Mouse (Mus musculus): ENCODE results near the gene Zmym5. TPM values are rescaled to one million over a fixed set of nuclear protein-coding genes. Genes with fewer than 3 reads are reported as not detected.
A peak's percentile ranks its signal among the peaks of the same experiment; 100 is the strongest.
"Not testable (repeated sequence)": the region's sequence is repeated elsewhere in the genome, so short reads cannot be mapped to it uniquely, and the experiment has no call there.

The Zmym5 gene
- total RNA-seq (2021) = 10 to 100 TPM; 14.2 to 14.6 TPM
- long read RNA-seq, experiment 1, partial matches to known transcripts = 1 of 1 reads
- long read RNA-seq, experiment 1, other reads (novel, unspliced or antisense) = 0 of 1 reads
- long read RNA-seq, experiment 2, full-length matches to known transcripts = 1 of 14 reads
- long read RNA-seq, experiment 2, partial matches to known transcripts = 3 of 14 reads
- long read RNA-seq, experiment 2, other reads (novel, unspliced or antisense) = 10 of 14 reads

DNA sequence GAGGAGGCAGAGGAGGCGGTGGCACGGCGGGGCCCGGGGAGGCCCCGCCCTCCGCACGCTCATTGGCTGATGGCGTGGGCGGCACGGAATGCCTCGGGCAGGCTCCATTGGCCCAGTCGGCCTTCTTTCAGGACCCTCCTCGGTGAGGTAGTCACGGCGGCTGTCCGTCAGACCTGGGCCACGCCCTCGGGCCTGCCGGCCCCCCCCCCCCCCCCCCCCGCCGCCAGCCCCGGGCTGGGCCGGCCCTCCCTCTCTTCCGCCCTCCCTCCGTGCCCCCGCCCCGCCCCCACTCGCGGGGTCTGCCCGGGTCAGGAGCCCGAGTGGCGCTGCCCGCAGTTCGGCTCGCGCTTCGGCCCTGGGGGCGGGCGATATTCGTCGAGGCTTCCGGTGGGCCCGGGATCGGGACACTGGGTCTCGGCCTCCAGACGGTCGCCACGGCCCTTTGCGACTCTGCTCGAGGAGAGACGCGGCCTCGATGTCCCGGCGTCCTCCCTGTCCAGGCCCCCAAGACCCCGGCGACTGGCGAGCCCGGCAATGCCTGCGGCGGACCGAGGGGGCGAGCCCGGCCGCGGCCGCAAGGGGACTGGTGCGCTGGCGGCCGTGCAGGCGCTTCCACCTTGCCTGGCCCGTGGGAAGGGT lies at the start of gene Zmym5:
TSS of gene Zmym5 (minus strand) at position 16 of the 639 bp plus-strand sequence.
- DNase-seq = peak; percentile 98

DNA sequence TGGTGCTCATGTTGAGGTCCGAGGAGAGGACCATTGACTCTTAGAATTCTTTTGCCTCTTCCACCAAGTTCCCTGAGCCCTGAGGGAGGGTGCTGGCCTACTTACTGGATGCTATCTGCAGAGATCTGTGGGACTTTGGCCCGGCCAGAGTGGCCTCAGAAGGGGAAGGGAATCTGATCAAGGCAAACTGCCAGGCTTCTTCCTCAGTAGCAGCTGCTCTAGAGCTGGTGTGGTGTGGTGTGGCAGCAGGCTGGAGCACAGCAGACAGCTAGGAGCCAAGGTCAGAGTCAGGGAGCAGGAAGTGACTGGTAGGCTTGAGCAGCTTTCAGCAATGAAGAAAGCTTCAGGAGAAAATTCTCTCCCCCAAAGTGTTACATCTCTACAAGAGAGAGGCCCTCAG lies 38.2 kb upstream of the Zmym5 start:
- no peak for DNase-seq

DNA sequence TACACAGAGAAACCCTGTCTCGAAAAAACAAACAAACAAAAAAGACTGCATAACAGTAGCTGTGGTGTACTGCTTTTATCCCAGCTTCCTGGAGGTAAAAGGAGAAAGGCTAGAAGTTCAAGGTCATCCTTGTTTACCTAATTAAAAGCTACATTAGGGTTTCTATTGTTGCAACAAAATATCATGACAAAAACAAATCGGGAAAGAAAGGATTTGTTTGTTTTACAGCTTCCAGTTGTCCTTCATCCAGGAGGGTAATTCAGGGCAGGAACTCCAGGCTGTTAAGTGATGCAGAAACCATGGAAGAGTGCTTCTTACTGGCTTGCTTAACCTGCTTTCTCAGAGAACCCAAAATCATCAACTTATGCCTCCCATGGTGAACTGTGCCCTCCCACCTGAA lies 36.8 kb upstream of the Zmym5 start:
- no peak for DNase-seq

DNA sequence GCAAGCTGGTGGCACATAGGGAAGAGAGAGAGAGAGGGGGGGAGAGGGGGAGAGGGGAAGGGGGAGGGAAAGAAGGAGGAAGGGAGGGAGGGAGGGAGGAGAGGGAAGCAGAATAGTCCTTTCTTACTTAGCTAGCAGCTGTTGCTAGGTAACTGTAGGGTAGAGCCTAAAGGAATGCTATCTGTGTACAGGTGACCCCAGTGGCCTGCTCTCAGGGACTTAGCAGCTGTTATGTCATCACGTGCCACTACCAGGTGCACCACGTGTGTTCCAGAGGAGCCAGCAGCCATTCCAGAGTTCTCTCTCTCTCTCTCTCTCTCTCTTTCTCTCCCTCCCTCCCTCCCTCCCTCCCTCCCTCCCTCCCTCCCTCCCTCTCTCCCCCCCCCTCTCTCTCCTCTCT lies 33.0 kb upstream of the Zmym5 start:
- no peak for DNase-seq

DNA sequence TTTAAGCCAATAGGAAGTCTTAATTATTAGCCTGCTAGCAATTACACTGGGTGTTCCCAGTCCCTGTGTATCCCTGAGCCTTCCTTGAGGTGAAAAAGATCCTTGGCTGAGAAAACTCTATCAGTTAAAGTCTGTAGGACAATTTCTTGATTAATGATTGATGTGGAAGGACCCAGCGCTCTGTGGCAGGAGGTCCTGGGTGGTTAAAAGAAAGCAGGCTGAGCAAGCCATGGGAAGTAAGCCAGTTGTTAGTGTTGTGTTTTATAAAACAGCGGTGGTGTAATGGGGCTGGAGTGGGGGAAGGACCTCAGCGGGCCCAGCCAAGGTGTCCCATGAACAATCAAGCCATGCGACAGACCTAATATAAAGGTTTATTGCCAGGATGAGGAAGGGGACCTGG lies 32.5 kb upstream of the Zmym5 start:
- no peak for DNase-seq

DNA sequence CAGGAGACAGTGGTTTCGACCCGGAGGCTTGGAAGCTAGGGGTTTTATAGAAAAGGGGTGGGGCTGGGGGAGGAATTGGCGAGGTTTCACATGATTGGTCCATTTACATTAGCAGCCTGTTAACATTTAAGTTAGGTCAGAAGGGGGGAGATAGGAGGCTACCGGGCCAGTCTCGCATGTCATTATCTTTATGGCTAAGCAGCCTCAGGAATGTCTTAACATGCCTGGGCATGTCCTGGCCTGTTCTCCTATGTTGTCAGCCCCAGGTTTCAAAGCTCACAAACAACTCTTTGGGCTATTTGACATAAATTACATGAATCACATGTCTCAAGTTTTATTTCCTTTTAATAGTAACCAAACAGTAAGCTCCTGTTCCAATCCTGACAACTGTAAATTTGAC lies 23.1 kb upstream of the Zmym5 start:
- not testable (repeated sequence) for DNase-seq

DNA sequence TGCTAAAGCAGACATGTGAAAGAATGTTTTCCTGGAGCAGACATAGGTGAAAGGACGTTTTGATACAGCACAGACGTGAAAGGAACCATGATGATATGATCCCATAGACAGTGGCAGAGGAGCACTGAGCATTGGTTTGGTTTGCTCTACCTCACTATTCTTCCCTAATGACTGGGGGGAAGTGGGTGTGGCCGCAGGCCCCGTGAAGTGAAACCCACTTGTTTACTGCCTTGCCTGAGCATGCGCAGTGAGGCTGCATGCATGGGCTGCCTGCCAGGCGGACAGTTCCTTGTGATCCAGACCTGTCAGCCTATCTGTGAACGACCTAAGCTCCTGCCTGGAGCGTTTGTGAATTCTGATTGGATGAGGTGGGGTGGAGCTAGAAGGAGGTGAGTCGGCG lies 21.7 kb upstream of the Zmym5 start:
- peak; percentile 14 for DNase-seq

DNA sequence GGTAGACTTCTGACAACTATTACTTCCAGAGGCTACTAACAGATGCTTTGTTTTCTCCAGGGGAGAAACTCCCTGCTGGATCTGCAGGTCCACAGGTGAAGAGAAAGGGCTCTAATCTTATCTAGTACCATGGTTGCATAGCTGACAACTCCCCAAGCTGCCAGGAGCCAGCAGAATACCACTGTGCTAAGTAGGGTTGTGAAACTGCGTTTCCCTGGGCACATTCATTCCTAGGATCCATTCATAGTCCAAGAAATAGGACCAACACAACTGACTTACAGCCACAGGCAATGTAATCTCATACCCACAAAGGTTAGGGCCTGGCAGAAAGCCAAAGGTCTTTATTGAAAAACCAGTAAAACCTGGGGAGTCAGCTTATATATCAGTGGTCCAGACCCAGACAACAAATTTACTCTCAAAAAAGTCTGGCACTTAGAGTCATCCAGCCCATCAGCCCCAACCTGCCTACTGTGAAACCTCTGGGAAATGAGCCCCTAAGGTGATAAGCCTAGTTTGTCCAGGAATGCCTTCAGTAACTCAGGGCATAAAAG lies 21.1 kb upstream of the Zmym5 start:
- DNase-seq = no peak

DNA sequence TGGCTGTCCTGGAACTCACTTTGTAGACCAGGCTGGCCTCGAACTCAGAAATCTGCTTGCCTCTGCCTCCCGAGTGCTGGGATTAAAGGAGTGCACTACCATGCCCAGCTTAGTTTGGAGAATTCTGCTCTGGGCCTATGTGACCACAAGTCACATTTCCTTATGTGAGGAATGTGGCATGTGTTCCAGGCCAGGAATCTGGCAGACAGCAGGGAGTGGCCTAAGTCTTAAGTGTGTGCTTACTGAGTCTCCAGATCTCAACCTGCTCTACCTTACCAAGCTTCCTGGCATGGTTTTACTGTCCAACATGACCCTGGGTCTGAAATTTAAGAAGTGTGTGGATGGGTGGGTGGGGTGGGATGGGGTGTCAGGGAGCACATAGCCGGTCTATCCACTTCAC lies 20.6 kb upstream of the Zmym5 start:
- no peak for DNase-seq

DNA sequence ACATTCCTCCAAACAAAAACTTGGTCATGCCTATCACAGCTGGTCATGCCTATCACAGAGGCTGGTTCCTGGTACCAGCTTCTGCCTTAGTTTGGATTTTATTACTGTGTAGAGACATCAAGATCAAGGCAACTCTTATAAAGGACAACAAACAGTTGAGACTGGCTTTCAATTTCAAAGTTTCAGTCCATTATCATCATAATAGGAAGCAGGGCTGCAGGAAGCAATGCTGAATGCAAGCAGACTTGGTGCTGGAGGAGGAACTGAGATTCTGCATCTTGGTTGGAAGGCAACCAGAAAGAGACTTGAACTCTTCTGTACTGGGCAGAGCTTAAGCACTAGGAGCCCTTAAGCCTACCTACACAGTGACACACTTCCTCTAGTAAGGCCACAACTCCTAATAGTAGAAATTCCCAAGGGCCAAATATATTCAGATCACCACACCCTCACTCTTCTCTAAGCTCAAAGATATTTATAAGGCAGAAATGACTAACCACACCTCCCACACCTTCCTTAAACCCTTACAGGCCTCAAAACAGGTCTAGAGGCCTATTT lies 19.1 kb upstream of the Zmym5 start:
- DNase-seq = no peak

DNA sequence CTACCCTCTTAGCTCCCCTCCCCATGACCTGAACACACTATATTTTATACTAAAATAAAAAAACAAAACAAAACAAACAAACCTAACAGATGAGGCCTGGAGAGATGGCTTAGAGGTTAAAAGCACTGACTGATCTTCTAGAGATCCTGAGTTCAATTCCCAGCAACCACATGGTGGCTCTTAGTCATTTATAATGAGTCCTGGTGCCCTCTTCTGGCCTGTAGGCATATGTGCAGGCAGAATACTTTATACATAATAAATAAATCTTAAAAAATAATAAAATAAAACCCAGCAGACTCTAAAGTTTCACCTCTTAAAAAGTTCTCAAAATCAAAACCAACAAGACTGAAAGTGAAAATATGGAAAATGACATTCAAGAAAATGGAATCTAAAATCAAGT lies 13.0 kb upstream of the Zmym5 start:
- no peak for DNase-seq

DNA sequence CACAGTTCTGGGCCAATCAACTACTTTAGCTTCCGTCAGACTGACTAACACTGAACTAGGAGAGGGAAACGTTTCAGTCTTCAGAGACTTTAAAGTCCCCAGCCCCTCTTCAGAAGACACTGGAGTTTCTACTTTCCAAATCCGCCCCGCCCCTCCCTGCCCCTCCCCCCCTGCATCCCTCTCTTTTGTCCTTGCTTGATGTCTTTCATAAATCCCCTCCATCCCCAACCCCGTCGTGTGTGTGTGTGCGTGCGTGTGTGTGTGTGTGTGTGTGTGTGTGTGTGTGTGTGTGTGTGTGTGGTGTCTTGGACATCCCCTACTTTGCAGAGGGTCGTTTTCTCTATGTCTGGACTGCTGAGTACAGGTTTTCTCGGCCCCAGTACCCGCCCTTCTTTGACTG lies 6.1 kb upstream of the Zmym5 start:
- no peak for DNase-seq

DNA sequence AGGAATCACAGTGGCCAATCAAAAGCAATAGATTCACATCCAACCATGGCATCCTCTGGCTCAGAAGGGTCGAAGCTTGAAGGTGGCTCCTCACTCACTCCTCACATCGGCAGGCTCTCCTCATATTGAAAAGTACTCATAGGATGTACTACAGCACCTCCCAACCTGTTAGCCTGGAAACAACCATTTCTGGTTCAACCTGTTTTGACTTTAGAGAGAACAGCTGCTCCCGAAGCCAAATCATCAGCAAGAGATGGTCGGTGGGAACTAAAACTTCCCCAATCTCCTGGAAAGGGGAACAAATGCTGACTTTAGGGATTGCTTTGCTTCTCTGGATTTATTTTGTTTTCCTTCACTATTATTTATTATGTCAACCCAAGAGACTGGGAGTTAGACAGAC lies 5.6 kb upstream of the Zmym5 start:
- no peak for DNase-seq

DNA sequence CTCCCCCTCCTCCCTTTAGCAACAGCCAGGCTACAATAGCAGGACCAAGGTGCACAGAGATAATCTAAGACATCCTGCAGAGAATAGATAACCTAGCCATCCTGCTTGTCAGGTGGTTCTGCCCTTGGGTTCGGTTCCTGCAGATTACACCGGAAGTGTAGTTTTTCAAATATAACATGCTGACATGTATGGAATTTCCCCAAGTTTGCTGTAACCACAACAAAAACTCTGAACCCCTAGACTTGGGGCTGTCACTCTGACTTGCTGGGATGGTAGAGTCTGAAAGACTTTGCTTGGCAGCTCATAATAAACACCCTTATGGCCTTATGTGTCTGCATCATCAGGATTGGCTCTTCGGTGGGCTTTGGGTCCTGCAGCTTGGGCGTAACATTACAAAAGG lies 5.0 kb upstream of the Zmym5 start:
- no peak for DNase-seq

DNA sequence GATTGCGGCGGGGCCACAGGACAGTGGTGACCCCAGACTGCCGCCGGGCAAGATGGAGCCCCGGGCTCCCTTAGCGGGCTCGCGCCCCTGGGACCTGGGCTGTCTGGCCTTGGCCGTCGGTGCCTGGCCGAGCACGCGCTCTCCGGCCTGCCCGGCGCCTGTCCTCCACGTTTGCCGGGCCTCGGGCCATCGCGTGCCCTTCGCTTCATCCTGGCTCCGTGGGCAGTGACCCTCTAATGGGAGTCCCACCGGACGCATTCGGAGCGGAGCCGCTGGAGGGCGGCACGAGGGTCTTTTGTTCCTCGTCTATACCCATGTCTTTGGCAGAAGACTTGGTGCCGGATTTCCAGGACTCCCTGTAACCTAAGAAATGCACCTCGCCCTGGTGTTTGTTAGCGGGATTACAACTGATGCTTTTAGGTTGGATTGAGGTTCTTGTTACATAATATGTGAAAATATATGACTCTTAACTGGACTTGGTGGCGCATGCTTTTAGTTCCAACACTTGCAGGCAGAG lies 1.1 kb upstream of the Zmym5 start:
- peak; percentile 73 for DNase-seq

DNA sequence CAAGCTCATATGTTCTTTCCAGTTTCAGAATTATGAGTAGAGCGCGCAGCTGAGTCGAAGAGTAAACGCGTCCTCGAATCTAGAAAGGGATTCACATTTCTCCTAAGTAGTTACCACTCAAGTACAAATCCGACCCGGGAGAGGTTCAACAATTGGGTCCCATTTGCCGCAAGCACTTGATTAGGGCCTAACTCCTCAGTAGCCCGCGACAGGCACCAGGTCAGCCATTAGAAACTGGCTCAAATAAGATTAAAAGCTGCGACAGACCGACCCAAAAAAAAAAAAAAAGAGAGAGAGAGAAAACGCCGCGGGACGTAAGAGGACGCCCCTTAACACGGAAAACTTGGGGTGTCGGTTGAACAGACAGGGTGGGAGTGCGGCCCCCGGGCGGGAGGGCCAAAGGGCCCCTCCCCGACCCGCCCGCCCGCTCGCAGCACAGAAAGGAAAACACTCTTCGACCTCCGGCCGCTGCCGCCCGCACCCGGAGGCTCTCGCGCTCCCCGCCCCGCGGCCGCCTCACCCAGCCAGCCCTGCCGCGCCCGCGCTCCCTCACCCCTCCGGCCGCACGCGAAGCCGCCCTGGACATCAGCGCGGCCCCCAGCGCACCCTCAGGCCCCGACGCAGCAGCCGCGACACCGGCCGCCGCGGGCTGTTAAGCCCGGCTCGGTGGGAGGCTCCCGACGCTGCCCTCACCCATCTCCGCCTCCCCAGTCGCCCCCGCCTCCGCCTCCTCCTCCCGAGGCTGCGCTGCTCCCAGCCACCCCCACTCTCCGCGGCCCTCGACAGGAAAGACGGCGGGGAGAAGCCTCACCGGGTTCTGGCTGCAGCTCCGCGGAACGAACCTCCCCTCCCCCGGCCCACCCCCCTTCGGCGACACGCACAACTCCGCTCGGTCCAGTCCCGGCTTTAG lies 480 bp downstream of the Zmym5 start:
- DNase-seq = peak; percentile 54

DNA sequence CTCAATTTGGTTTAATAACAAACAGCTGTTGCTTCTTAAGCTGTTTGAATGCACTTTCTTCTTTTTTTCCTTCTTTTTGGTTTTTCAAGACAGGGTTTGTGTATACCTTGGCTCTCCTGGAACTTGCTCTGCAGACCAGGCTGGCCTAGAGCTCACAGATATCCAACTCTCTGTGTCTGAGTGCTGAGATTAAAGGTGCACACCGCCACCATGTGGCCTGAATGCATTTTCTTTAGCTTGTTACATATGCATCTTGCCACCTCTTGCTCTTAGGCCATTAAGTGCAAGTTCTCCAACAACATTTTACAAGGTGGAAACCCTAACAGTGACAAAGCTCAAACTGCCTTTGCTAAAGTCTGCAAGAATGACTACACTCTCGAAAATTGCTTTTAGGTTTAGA lies 18.3 kb downstream of the Zmym5 start:
- DNase-seq = peak; percentile 13

DNA sequence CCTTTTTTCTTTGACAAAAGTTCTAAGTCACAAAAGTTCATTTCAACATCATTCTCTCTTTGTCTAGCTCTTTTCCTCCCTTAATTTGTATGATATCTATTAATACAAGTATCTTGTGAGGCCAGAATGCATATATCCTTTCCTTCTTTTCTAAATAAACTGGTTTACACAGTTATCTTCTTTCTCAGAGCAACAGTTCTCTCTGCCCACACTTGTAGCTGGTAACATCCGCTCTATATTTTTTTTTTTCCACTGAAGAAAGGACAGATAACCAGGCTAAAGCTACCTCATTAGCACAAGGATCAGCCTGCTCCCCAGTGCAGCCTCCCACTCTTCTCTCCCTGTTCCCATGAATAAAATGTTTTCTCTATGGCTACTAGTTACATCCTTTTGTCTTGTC lies 26.9 kb downstream of the Zmym5 start:
- no peak for DNase-seq

DNA sequence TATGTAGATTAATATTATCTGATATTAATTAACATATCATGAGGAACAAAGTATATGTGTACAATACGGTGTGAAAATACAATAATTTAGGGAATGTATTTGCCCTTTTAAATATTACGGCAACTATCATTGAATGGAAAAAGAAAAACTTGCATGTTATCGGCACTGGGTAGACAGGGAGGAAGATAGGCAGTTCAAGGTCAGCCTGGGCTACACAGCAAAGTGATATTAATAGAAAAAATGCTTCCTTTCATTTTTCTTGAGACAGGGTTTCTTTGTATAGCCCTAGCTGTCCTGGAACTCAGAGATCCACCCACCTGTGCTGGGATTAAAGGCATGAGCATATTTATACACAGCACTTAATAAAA lies 32.6 kb downstream of the Zmym5 start:
- no peak for DNase-seq

DNA sequence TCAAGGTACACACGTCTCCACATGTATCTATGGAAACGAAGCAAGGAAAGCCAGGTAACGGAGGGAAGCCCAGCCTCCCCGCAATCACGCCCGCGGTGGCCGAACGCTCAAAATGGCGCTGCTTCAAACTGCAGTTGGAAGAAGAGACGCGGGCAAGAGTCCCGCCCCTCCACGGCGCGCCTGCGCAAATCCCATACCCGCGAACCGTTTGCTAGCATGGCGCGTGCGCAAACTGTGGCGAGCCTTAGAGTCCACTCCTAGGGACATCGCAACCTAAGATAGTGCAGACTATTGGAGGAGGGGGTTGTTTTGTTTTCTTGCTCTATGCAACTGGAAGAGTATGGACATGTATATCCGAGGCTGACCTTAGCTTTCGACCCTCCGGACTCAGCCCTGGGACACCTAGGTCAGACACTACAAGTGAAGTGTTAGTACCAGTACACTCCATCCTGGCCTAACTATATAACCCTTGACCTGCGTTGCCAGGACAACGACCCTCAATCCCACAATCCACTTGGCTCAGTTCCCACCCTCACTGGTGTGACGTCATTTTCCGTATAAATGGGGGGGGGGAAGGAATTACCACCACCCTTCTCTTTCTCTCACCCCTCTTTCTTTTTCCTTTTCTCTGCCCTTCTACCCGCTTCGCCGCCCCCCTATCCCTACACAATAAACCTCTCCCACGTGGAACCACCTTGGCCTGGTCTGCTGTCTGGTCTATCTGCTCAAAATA lies 33.1 kb downstream of the Zmym5 start, which contains the start of gene Pspc1:
TSS of gene Pspc1 (minus strand) at position 117 of the 733 bp plus-strand sequence.
- DNase-seq = peak; percentile 94

DNA sequence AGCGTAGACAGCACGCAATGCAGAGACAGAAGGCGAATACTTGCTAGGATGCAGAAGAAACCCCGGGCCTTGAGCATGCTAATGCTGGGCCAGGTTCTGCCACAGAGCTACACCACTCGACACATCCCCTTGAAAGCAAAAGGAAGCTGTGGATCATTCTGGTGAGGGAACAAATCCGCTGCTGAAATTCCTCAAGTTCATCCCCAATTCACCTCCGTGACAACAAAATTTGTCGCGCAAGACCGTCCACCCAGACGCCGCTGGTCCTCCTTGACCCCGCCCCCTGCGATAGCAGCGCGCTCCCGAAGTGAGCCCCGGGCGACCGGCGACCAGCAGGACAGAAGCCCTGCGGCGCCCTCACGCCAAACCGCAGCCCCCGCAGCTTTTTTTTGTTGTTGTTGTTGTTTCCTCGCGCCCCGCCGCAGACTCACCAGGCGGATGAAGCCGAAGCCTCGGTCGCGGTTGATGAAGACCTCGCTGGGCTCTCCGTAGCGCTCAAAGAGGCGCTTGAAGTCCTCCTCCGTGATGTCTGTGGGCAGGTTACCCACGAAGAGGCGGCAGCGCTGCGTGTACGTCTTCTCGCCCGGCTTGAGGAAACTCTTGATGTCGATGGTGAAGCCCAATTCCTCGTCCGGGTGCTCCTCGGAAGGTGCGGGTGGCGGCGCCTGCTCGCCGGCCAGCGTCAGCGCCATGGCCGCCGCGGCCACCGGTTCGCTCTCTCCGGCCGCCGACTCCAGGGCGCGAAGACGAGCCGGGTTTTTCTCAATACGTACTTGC lies 34.0 kb downstream of the Zmym5 start:
- DNase-seq = peak; percentile 56
